Mouse (Mus musculus) layer of hippocampus, adult 18-20 months (tissue): ENCODE measurements around the gene Foxr1. TPM values are rescaled to one million over a fixed set of nuclear protein-coding genes. Genes with fewer than 3 reads are reported as not detected.

Experiments
- microRNA-seq, 2 experiments: library from miRNA; unstranded; fragments of <30 nt; microRNA quantifications; one replicate each; pipeline ENCODE4 v1.2.0; 2021
- total RNA-seq, 2 experiments: library from RNA; stranded (reverse); gene quantifications; 2 replicates each; pipeline ENCODE4 v1.2.3; 2021

Gene Foxr1
- total RNA-seq, 2 experiments from 2014 or later, result not detected

Small RNA genes within 50 kb of the gene (microRNA-seq; reads per million reads assigned to microRNA genes)
- 0.25 to 0.78 reads per million in 2 experiments for gene Mir7085

Other genes with a start within 250 kb of the Foxr1 start
- gene Cbl, start 207.1 kb downstream of the Foxr1 start, total RNA-seq, result 10 to 100 TPM; 59.8 to 66.3 TPM
- 1 to 10 TPM; 4.7 to 6.1 TPM for gene Ccdc153, start 200.5 kb downstream of the Foxr1 start, total RNA-seq
- 1 to 10 TPM in 1 of 2 experiments, under 1 TPM in 1; 0.86 to 1.5 TPM for gene Pdzd3, start 189.7 kb downstream of the Foxr1 start, total RNA-seq
- gene Nlrx1, start 172.5 kb downstream of the Foxr1 start, total RNA-seq, result 10 to 100 TPM; 10.0 to 11.8 TPM
- gene Abcg4, start 152.5 kb downstream of the Foxr1 start, total RNA-seq, result 10 to 100 TPM; 65.5 to 74.6 TPM
- gene Hinfp, start 135.5 kb downstream of the Foxr1 start, total RNA-seq, result 10 to 100 TPM; 30.0 to 30.6 TPM
- gene C2cd2l, start 120.9 kb downstream of the Foxr1 start, total RNA-seq, result 100 to 1,000 TPM; 197 to 228 TPM
- 10 to 100 TPM; 14.7 to 15.7 TPM for gene Dpagt1, start 115.1 kb downstream of the Foxr1 start, total RNA-seq
- gene H2afx, start 106.4 kb downstream of the Foxr1 start, total RNA-seq, result 10 to 100 TPM; 46.1 to 47.7 TPM
- 10 to 100 TPM; 18.9 to 21.2 TPM for gene Hmbs, start 96.9 kb downstream of the Foxr1 start, total RNA-seq
- 10 to 100 TPM; 54.9 to 56.6 TPM for gene Vps11, start 79.5 kb downstream of the Foxr1 start, total RNA-seq
- 100 to 1,000 TPM; 130 to 141 TPM for gene Hyou1, start 61.6 kb downstream of the Foxr1 start, total RNA-seq
- gene Slc37a4, start 44.3 kb downstream of the Foxr1 start, total RNA-seq, result 10 to 100 TPM; 27.4 to 28.9 TPM
- gene Rps25, start 34.0 kb downstream of the Foxr1 start, total RNA-seq, result 100 to 1,000 TPM; 717 to 799 TPM
- 10 to 100 TPM; 70.1 to 72.2 TPM for gene Trappc4, start 33.5 kb downstream of the Foxr1 start, total RNA-seq
- gene Ccdc84, start 22.6 kb downstream of the Foxr1 start, total RNA-seq, result 10 to 100 TPM; 19.0 to 21.1 TPM
- not detected for gene Upk2, start 13.8 kb upstream of the Foxr1 start, total RNA-seq
- 10 to 100 TPM; 64.0 to 72.3 TPM for gene Bcl9l, start 41.7 kb upstream of the Foxr1 start, total RNA-seq
- not detected for gene Cxcr5, start 120.7 kb upstream of the Foxr1 start, total RNA-seq
- gene Ddx6, start 163.8 kb upstream of the Foxr1 start, total RNA-seq, result 100 to 1,000 TPM; 145 to 146 TPM
- not detected for gene Treh, start 232.1 kb upstream of the Foxr1 start, total RNA-seq